Mouse (Mus musculus) olfactory bulb, adult 2 months (tissue): Measurements from ENCODE around the gene Fads2. TPM values are rescaled to one million over a fixed set of nuclear protein-coding genes. Genes with fewer than 3 reads are reported as not detected.

Experiments
- H3K27ac ChIP-seq: fragments of 200-500 bp; 2 replicates; pipeline ENCODE4 v1.5.1; 2012; ENCODE audit warnings: low read depth, low read length; ENCODE audit not compliant: insufficient read depth
- H3K4me1 ChIP-seq: fragments of 200-500 bp; 2 replicates; pipeline ENCODE4 v1.6.1; 2012; ENCODE audit warnings: low read length; ENCODE audit not compliant: control insufficient read depth, insufficient read depth
- H3K4me3 ChIP-seq: fragments of 200-500 bp; 2 replicates; pipeline ENCODE4 v1.5.1; 2012; ENCODE audit warnings: mild to moderate bottlenecking, low read depth, low read length, moderate library complexity; ENCODE audit not compliant: insufficient read depth
- CTCF ChIP-seq: fragments of 200-500 bp; IDR thresholded peaks from 2 replicates; pipeline ENCODE4 v1.5.1; 2012; ENCODE audit warnings: low read depth, mild to moderate bottlenecking, low read length, moderate library complexity; ENCODE audit not compliant: insufficient read depth
- POLR2A ChIP-seq: fragments of 200-500 bp; IDR thresholded peaks from 2 replicates; pipeline ENCODE4 v1.6.1; 2012; ENCODE audit warnings: mild to moderate bottlenecking, low read depth, low read length, moderate library complexity; ENCODE audit not compliant: insufficient read depth
- WGBS: fragments of 180-500 bp; shearing (Covaris S2); methylation state at CpG from one replicate; pipeline ENCODE4 v1.1.7; 2018; 5-methylcytosine and 5-hydroxymethylcytosine counted together
- polyA plus RNA-seq: library from polyadenylated mRNA; stranded (reverse); fragments of >200 nt; gene quantifications from 2 replicates; pipeline ENCODE4 v1.2.4, GENCODE M21; 2012; ENCODE audit warnings: low replicate concordance; ENCODE audit not compliant: missing spikeins, insufficient read depth, insufficient read length

Fads2 gene
- polyA plus RNA-seq, 1 experiment: 106 TPM

GRCm38 (mm10) chr19:10123892-10124634 is 22.5 kb upstream of the Fads2 start:
- Histone ChIP-seq H3K4me1 (no peaks in the 10 kb centered on the region), H3K27ac (no peak overlapping the region), H3K4me3 (no peak overlapping the region)
- TF ChIP-seq POLR2A (no peak), CTCF (no peak)
- 82% methylated on average over 7 of the region's 7 CpGs for WGBS

DNA sequence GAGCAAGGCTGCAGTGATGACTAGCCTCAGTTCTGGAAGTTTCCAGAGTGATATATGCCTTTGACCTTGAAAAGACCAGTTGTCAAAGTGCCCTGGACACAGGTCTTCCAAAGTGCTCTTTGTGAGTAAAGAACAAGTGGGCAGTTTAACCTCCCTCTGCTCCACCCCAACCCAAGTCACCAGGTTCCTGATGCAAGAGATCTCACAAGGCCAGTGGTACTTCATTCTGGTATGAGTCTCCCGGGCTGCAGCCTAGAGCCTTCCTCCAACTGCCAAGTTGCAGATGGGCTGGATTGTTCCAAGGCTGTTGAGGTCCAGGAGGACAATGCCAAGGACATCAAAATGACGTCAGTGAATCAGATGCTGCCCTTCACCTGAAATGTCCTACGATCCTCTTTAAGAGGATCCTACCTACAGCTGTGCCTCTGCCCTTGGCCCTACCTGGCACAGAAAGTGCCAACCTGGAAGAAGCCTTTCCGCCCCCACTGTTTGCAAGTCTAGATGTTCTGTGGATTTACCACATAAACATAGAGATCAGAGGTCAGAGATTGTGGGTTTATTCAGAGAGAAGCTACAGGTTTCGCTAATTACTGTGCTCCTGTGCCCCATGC is 20.6 kb upstream of the Fads2 start:
- H3K4me1 ChIP-seq: no peaks in the 10 kb centered on the region
- WGBS: 88% methylated on average over 5 of the region's 5 CpGs
- TF ChIP-seq CTCF (no peak), POLR2A (no peak)
- H3K4me3 ChIP-seq: no peak overlapping the region
- H3K27ac ChIP-seq: no peak overlapping the region

DNA sequence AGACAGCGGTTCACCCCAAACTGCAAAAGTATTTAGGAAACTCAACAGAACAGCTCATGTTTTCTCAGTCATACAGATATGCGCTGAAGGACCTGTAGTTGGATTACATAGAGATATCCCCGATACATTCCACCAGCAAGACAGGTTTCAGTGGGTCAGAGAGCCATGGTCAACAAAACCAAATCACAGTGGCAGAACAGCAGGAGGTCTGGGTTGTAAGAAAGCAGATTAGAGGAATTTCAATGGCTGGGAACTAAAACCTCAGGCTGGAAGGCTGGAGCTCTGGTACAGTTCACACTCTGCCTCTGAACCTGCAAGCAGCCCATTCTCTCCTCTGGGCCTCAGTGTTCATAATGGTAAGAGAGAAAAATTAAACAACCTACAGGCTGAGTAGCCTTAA is 15.1 kb upstream of the Fads2 start:
- Histone ChIP-seq H3K4me1 (peaks cover 3% of the 10 kb centered on the region), H3K4me3 (no peak overlapping the region), H3K27ac (no peak overlapping the region)
- TF ChIP-seq POLR2A: no peak
- TF ChIP-seq CTCF: no peak
- 82% methylated on average over 3 of the region's 3 CpGs for WGBS

DNA sequence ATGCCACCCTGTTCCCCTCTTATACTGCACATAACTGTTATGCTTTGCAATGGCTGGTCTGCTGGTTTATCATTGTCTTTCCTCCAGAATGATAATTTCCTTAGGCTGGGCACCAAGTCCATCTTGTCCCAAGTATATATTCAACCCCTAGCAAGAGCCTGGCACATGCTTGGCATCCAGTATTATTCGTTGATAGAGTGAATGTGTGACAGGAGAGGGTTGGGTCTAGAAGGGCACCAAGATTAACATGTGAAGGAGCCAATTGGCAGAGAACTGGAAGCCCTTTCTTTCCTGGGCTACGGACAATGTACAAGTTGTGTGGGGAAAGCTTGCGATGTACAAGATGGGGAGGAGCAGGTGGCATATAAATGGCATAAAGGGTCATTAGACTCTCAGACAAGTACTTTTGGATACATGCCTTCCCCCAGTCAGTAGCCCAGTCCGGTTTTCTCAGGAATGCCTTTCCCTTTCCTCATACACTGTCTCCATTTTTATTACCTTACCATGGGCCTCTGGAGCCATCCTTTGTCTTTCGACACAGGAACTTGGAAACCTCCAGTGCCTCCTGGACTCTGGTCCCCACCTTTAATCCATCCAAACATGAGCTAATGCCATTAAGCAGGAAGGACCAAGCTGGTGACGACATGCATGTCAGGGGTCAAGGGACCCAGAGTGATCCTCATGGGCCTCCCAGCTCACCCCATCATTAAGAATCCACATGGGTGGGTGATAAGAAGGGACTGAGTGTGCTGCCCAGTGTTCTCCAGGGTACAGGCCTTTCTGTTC is 14.0 kb upstream of the Fads2 start:
- no peak overlapping the region for H3K27ac ChIP-seq
- peaks cover 3% of the 10 kb centered on the region for H3K4me1 ChIP-seq
- no peak overlapping the region for H3K4me3 ChIP-seq
- TF ChIP-seq POLR2A: no peak
- TF ChIP-seq CTCF: no peak
- 69% methylated on average over 6 of the region's 6 CpGs for WGBS

GRCm38 (mm10) chr19:10112956-10113355 is 11.4 kb upstream of the Fads2 start:
- H3K4me1 ChIP-seq: peaks cover 3% of the 10 kb centered on the region
- TF ChIP-seq POLR2A (no peak), CTCF (no peak)
- H3K4me3 ChIP-seq: no peak overlapping the region
- no peak overlapping the region for H3K27ac ChIP-seq
- whole genome bisulfite sequencing: 26% methylated on average over 4 of the region's 4 CpGs

- no peak for TF ChIP-seq POLR2A
- WGBS: 87% methylated on average over 2 of the region's 2 CpGs
These were observed 7.1 kb upstream of the Fads2 start for GRCm38 (mm10) chr19:10108666-10109065.

DNA sequence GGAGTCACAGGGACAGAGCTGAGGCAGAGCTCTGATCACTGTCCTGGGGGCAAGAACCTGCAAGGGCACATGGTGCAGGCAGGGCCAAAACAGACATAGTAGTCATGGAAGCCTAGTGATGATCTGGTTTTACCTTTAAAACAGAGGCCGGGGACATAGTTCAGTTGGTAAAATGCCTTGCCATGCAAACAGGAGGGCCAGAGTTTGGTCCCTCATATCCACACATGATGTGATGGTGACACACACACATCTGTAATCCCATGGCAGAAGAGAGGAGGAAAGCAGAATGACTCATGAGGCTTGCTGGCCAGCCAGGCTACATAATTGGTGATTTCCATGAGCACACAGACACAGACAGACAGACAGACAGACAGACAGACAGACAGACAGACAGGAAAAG is 6.6 kb upstream of the Fads2 start:
- H3K27ac ChIP-seq: no peak overlapping the region
- peaks cover 3% of the 10 kb centered on the region for H3K4me1 ChIP-seq
- H3K4me3 ChIP-seq: no peak overlapping the region
- TF ChIP-seq CTCF (no peak), POLR2A (no peak)
- 94% methylated on average over 1 of the region's 1 CpGs for WGBS

More at GRCm38 (mm10) chr19:10108666-10109065, 7.1 kb upstream of the Fads2 start:
- peaks cover 3% of the 10 kb centered on the region for H3K4me1 ChIP-seq
- no peak overlapping the region for H3K4me3 ChIP-seq
- no peak overlapping the region for H3K27ac ChIP-seq

DNA sequence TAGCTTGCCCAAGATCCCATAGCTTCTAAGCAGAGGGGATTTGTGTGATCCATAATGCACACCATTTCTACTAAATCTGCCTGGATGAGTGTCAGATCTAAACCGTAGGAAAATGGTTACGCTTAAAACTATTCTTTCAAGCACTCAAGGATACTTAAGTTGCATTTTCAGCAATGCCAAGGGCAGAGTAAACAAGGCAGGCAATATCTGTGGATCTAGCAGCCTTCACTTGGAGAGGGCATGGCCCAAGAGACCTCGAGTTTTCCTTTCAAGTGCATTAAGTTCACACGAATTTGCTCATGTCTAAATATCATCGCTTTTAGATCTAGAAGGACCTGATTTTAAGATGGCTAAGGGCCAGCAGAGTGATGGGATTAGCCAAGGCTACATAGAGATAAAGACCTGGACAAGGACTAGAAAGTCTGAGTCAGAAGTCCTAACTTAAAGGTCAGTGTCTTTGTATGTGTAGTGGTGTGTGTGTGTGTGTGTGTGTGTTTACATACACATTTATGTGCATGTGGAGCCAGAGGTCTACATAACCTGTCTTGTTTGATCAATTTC is 5.6 kb upstream of the Fads2 start:
- 89% methylated on average over 5 of the region's 5 CpGs for WGBS
- H3K4me1 ChIP-seq: no peaks in the 10 kb centered on the region
- no peak overlapping the region for H3K4me3 ChIP-seq
- TF ChIP-seq POLR2A (no peak), CTCF (no peak)
- H3K27ac ChIP-seq: no peak overlapping the region

DNA sequence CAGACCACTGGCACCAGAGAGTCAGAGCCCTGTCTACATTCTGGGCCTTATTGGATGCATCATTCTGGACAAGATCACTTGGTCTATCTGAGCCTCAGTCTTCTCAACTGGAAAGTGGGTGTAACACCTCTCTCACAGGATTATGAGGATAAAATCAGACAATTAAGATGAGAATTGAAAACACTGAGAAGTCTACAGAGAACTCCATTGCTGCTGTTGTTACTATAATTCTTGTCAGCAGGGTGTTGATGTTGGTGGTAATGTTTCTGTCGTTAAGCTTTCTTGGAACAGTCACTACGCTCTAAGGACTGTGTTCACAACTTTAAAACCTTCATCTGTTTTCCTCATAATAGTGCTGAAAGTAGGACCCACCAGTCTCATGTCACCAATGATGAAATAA is 5.1 kb upstream of the Fads2 start:
- TF ChIP-seq POLR2A: no peak
- TF ChIP-seq CTCF: no peak

More for the DNA sequence above, 5.1 kb upstream of the Fads2 start:
- Histone ChIP-seq H3K27ac (no peak overlapping the region), H3K4me1 (no peaks in the 10 kb centered on the region), H3K4me3 (no peak overlapping the region)
- 90% methylated on average over 2 of the region's 2 CpGs for WGBS
